Mouse (Mus musculus): Measurements from ENCODE around the gene Cd7.

GRCm38 (mm10) chr11:121038366-121039240 lies 615 bp downstream of the Cd7 start:
- no peak for TF ChIP-seq NANOG (IDR thresholded peaks at IDR 0.05; ENCODE audit: borderline replicate concordance, low read length)
- no peak for TF ChIP-seq CTCF (conservative IDR thresholded peaks at IDR 0.05; ENCODE audit: low read length)
